In genomic region chr5:45543374-45543773, GRCm38 (mm10) we compare ENCODE assay signal across 8 mouse cellular contexts. TPM values are rescaled to one million over a fixed set of nuclear protein-coding genes. Genes with fewer than 3 reads are reported as not detected.
DNase-seq lines count a peak whose midpoint lies in the region.

No protein-coding gene starts in this region.

- DNase-seq in layer of hippocampus, postnatal 14 days (ENCODE audit: low spot score in 2 of 2): peak; percentile 12 to 53
- no peak for DNase-seq in layer of hippocampus, postnatal 36 days
- peak; percentile 12 for DNase-seq in adrenal gland, adult 8-10 months
- peak; percentile 70 for DNase-seq in cerebellum, adult 11-12 months
- peak; percentile 37 for DNase-seq in embryo, embryonic 11 days
- DNase-seq in lung, postnatal 25 days (ENCODE audit: low spot score): no peak
- DNase-seq in spleen, adult 12 weeks (ENCODE audit: low spot score): no peak
- no peak for DNase-seq in kidney, adult 11 months

RNA-seq across cellular contexts. Expression of gene Med28, which starts 23.3 kb away (rescaled TPM):
- 10 to 100 TPM; 75.4 to 82.8 TPM for total RNA-seq in layer of hippocampus, postnatal 14 days (2021)
- 100 to 1,000 TPM; 106 to 112 TPM for total RNA-seq in layer of hippocampus, postnatal 36 days (2021)
- total RNA-seq in adrenal gland, adult 8-10 months (2022): 100 to 1,000 TPM in 3 of 4 experiments, 10 to 100 TPM in 1; 95.4 to 122 (median 111) TPM

RNA-seq across cellular contexts. Expression of gene Lap3, which starts 50.2 kb away (rescaled TPM):
- 10 to 100 TPM; 45.8 to 51.5 TPM for total RNA-seq in layer of hippocampus, postnatal 14 days (2021)
- 10 to 100 TPM; 58.7 to 63.4 TPM for total RNA-seq in layer of hippocampus, postnatal 36 days (2021)
- 10 to 100 TPM; 48.6 to 67.8 (median 56.1) TPM for total RNA-seq in adrenal gland, adult 8-10 months (2022)

Comparison
In these comparisons a context has a peak if more than half of its experiments do, and no peak if none do; other contexts are left out.
1. DNase-seq: peak in layer of hippocampus, postnatal 14 days (2 of 2), adrenal gland, adult 8-10 months (single experiment), cerebellum, adult 11-12 months (single experiment) and embryo, embryonic 11 days (single experiment); none in layer of hippocampus, postnatal 36 days (0 of 2), lung, postnatal 25 days (single experiment), spleen, adult 12 weeks (single experiment) and kidney, adult 11 months (single experiment).